Mouse (Mus musculus): ENCODE measurements around the gene Slc4a7.

Gene Slc4a7

GRCm38 (mm10) chr14:14701710-14702329 is at the start of gene Slc4a7:
TSS of gene Slc4a7 (plus strand) at chr14:14702279.
- DNase-seq (ENCODE audit: low read depth) = no peak

DNA sequence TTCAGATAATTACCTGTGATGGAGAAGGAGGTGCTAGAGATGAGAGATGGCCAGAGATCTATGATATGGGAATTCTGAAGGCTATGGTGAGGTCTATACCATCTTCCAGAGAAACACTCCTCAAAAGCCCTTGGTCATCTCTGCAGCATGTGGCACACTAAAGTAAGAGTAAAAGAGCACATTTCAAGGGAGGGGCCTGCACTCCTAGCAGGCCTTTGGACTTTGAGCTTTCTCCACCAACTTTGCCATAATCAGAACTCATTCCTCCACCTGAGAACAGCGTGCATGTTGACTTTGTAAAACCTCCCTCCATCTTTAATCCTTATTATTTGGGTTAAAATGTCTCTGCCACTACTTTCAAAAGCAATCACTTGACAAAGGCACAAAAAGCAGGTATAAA is 31.5 kb upstream of the Slc4a7 start:
- DNase-seq (ENCODE audit: low read depth) = no peak

- no peak for DNase-seq (ENCODE audit: low read depth)
These were observed 20.5 kb upstream of the Slc4a7 start for GRCm38 (mm10) chr14:14681611-14682010.

DNA sequence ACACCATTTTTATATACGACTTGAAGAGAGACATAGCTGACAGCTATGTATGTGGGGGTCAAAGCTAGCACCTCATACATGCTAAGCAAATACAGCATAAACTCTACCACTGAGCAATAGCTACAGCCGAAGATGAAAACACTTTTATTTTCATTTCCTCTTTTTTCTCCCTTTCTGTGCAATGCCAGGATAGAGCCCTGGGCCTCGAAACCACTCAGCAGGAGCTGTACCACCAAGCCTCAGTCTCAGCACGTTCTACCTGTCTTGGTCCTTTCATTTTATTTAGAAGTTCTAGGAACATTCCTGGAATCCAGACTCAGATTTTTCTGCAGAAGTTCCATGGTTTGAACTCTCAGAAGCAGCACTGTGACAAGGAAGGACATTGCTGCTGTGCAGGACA is 17.3 kb upstream of the Slc4a7 start:
- no peak for DNase-seq (ENCODE audit: low read depth)

DNA sequence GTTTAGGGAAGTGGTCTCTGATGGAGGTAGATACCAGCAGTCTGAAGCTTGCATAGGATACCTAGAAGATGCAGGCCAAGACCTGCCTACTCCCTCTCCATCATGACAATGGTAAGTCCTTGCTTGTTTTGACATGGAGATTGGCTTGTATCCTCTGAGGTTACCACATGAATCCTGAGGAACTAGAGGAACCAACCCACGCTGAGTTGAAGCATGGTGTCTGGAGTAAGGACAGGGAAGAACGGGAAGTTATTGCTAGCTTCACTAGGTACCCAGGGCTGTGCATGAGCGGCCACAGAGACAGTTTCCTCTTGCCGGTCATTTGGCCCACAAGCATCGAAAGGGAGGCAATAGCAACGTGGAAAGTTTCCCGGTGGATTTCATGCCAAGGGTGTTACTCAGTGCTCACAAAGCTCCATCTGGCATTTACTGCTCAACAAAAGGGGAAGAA is 16.0 kb upstream of the Slc4a7 start:
- peak; percentile 9 for DNase-seq (ENCODE audit: low read depth)

DNA sequence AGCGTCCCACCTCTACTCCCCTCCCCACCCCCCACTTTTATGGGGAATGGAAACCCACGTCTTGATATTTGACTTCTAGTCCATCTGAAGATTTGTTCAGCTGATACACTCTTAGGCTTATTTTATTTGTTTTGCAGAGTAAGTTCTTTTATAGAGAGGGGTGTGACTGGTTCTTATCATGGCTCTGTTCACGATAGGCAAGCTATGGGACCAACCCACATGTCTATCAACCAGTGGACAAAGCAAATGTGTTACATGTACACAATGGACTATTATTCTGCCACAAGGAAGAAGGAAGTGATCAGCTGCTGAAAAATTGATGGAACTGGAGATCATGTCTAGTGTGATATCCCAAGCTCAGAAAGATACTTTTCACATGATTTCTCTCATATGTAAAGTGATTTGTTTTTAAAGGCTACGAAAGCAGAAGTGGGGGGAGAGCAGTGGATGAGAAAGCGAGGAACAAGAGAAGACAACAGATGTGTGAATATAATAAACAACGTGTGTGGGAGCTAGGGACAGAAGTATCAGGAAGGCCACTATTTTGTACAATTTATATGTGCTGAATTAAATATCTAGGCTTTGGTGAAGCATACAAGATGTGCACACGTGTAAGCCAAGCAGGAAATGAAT is 14.7 kb upstream of the Slc4a7 start:
- DNase-seq (ENCODE audit: low read depth) = no peak

DNA sequence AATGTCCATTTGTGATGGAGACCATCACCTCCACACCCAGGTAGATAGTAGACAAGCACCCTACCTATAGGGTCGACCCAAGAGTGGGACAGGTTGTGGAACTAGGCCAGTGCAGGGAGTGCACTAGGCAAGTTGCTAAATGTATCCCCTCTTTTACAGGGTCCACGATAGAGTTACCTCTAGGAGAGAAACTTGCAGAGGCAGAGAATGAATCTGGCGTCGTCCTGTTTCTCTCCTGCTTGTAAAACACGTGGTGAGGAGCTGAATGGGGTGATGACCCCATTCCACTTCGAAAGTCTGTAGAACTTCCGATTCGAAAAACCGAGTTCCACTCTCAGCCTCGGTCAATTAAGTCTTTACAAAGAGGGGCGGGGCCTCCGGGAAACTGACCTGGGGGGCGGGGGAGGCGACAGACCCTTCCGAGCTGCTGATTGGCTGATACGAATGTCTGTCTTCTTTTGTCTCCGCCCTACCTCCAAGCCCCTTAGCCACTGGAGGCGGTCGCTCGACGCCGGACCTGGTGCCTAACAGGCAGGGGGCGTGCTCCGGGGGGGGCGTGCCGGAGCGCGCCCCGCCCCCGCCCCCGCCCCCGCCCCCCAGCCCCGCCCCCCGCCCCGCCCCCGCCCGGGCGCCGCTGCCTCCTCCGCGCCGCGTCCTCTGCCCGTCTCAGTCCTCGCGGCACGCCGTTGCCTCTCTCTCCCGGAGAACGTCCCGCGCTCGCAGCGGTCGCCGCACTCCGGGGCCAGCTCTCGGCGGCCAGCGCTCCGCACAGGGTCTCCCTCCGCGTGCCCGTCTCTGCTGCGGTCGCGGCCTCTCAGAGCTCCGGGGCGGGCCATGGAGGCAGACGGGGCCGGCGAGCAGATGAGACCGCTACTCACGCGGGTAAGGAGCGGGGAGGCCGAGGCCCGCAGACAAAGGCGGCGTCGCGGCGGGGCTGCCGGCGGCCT is 593 bp downstream of the Slc4a7 start:
- peak; percentile 95 for DNase-seq (ENCODE audit: low read depth)

DNA sequence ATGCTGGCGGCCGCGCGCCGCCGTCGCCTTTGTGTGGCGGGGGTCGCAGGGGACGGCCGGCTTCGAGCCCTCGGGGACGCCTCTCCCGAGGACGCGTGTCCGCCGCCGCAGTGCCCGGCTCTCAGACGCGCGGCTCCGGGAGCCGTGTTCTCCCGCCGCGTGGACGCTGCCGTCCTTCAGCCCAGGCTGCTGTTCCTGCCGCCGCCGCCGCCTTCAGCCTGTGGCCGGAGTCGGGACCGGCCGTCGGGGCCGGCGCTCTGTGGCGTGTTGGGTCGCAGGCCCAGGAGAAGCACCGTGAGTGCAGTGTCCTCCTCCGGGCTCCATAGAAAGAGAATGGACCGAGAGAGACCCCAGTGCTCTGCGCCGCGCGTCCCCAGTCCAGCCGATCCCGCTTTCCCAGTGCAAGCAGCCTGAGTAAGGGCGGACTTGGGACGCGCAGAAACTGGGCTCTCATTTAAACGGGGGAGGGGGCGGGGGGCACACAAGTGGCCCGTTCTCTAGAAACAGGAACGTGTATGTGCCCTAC is 1.3 kb downstream of the Slc4a7 start:
- DNase-seq (ENCODE audit: low read depth) = no peak

GRCm38 (mm10) chr14:14704651-14705050 is 2.6 kb downstream of the Slc4a7 start:
- DNase-seq (ENCODE audit: low read depth) = no peak

DNA sequence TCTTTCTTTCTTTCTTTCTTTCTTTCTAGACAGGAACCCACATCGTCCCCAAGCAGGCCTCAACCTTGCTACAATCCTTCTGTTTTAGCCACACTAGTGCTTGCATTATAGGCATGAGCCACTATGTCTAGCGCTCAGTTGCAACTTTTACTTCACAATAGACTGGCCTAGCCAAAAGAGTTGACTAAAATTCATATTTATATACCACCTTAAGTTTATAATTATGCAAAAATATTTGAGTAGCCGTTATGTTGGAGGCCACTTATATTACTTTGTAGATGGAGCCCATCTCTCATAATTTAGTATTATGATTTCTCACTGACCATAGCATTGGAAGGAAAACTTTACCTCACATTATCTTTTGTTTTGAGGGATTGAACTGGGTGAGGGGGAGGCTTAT is 3.0 kb downstream of the Slc4a7 start:
- no peak for DNase-seq (ENCODE audit: low read depth)

GRCm38 (mm10) chr14:14706381-14706780 is 4.3 kb downstream of the Slc4a7 start:
- peak; percentile 40 for DNase-seq (ENCODE audit: low read depth)

DNA sequence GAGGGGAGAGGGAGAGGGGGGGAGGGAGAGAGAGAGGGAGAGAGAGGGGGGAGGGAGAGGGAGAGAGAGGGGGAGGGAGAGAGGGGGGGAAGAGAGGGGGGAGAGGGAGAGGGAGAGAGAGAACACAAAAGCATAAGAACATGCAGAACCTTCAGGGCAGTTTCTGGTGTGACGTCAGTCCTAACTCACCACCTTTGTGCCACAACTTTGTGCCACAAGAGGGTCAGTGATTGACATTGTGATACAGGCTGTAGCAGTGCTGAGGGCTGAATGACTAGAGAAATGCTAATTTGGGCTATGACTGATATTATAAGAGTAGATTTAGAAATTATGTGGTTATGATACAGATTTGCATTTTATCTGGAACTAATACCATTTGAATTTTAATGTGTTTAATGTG is 5.0 kb downstream of the Slc4a7 start:
- DNase-seq (ENCODE audit: low read depth) = no peak

DNA sequence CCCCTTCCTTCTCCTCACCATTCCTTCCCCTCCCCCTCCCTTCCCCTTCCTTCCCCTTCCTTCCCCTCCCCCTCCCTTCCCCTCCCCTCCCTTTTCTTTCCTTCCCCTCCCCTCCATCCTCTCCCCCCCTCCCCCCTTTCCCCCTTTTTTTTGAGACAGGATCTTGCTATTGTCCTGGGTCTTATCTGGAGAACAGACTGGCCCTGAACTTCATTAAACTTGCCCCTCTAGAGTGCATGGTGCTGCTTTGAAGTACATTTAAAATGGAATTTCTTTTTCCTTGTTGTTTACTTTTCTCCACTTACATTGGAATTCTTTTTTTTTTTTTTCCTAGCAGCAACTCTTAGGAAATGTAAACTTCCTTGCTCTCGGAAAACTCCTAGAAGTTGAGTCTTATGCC is 6.9 kb downstream of the Slc4a7 start:
- no peak for DNase-seq (ENCODE audit: low read depth)

DNA sequence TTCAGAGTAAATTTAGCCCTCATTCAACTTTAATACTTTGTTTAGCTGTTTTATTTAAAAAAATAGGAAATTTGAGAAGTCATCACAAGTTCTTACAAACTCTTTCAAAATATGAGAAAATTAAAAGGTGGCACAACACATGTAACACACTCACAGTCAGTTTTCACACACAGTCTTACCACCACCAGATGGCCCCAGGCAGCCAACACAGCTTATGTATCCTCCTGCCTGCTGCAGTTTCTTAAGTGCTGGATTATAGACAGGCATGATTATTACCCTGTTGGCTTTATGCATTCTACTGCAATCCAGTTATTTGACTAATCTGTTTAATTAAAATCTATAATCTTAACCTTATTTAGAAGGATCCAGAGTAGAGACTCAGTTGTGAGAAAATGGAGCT is 12.1 kb downstream of the Slc4a7 start:
- no peak for DNase-seq (ENCODE audit: low read depth)

- DNase-seq (ENCODE audit: low read depth) = no peak
These were observed 13.7 kb downstream of the Slc4a7 start for GRCm38 (mm10) chr14:14715794-14716193.

- no peak for DNase-seq (ENCODE audit: low read depth)
These were observed 14.8 kb downstream of the Slc4a7 start for GRCm38 (mm10) chr14:14716843-14717242.

DNA sequence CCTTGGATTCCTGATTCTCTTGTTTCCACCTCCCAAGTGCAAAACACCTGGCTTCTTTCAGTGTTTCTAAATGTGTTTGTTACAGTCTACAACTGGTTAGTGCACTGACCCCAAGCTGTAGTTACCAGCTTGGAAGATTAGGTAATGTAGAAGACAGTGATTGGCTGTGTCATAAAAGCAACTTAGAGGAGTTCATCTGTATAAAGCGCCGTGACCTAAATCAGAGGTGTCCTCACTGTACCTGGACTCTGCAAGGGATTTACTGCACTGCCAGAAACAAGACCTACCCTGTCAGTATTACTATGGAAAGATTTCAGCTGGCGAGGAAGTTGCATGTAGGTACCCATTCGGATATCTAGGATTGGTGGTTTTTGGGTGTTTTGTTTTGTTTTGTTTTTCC is 16.5 kb downstream of the Slc4a7 start:
- DNase-seq (ENCODE audit: low read depth) = no peak

DNA sequence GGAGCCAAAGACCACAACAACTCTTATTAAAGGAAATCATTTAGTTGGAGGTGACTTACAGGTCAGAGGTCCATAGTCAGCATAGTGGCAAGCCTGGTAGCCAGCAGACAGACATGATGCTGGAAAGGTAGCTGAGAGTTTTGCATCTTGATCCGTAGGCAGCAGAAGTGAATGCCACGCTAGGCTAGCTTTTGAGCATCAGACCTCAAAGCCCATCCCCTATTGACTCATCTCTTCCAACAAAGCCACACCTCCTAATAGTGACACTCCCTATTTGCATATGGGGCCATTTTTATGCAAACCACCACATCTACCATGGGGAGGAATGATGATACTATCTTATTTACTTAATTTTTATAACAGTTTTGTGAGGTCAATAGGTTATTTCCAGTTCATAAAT is 79.1 kb downstream of the Slc4a7 start:
- no peak for DNase-seq (ENCODE audit: low read depth)

DNA sequence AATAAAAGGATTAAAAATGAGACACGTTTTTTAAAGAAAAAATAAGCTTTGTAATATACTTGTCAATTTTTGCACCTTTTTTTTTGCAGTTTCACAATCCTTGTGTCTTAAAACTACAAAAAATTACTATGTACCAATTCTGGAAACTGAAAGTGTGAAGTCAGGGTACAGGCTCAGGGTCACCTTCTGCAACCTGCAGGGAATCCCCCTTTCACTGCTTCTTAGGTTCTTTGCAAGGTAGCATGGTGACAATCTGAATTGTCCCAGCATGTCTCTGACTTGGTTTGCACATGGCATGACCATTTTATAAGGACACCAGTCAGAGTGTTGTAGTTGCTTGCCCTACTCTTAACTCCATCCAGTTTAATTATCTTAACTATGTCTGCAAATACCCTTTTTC is 82.1 kb downstream of the Slc4a7 start:
- no peak for DNase-seq (ENCODE audit: low read depth)

DNA sequence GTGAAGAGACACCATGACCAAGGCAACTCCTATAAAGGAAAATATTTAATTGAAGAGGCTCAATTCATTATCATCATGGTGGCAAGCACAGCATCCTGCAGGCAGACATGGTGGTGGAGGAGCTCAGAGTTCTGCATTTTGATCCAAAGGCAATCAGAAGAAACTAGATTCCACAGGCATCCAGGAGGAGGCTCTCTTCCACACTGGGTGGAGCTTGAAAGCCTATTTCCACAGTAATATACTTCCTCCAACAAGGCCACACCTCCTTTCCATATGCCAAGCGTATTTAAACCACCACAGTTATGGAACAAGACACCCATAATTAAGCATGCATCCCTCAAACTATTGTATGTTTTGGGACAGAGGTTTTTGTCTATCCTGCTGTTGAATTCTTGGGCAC is 84.9 kb downstream of the Slc4a7 start:
- no peak for DNase-seq (ENCODE audit: low read depth)

DNA sequence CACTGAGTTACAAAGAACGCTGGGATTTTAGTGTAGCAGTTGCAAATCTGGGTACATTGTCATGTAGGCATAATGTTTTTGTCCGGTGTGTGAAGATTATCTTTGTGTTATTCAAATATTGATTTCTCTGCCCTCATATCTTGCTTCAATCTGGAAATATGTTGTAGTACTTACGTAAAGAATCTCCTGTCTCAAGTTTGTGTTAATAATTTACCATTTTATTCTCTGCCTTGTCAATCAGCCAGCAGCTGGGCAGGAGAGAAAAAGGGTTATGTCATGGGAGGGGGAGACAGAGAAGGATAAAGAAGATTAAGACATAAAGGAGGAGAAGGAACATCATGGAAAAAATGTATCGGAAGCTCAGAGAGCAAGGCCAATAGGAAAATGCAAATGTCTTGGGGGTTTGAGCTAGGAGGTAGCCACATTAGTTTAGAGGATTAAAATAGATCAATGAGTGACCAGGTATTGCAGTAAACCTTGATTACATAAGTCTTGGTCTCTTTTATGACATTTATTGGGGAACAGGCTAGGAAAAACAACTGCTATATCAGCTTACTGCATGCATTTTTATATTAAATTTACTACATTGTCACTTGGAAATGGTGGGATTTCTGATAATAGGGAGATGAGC is 87.9 kb downstream of the Slc4a7 start:
- DNase-seq (ENCODE audit: low read depth) = no peak

DNA sequence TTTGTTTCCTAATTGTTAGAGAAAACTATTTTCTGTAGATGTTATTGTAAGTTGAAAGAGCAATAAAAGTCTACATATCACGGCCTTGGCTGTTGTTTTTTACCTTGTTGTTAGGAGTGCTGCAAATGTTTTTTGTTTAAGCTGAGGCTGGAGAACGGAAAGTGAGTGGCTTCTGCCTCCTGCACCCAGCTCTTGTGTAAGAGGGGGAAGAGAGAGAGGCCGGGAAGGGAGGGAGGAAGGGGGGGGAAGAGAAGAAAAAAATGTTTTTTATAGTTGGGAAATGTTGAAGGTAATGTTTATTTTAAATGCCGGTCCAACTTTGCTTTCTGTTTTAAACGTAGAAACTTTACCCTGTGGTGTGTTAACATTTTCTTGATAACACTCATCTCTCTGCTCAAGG is 97.8 kb downstream of the Slc4a7 start:
- DNase-seq (ENCODE audit: low read depth) = peak; percentile 9

Measured in naive thymus-derived CD4-positive, alpha-beta T cell, adult 2 months (primary cell).